Mouse (Mus musculus): ENCODE results near the gene Pld5.

The Pld5 gene

DNA sequence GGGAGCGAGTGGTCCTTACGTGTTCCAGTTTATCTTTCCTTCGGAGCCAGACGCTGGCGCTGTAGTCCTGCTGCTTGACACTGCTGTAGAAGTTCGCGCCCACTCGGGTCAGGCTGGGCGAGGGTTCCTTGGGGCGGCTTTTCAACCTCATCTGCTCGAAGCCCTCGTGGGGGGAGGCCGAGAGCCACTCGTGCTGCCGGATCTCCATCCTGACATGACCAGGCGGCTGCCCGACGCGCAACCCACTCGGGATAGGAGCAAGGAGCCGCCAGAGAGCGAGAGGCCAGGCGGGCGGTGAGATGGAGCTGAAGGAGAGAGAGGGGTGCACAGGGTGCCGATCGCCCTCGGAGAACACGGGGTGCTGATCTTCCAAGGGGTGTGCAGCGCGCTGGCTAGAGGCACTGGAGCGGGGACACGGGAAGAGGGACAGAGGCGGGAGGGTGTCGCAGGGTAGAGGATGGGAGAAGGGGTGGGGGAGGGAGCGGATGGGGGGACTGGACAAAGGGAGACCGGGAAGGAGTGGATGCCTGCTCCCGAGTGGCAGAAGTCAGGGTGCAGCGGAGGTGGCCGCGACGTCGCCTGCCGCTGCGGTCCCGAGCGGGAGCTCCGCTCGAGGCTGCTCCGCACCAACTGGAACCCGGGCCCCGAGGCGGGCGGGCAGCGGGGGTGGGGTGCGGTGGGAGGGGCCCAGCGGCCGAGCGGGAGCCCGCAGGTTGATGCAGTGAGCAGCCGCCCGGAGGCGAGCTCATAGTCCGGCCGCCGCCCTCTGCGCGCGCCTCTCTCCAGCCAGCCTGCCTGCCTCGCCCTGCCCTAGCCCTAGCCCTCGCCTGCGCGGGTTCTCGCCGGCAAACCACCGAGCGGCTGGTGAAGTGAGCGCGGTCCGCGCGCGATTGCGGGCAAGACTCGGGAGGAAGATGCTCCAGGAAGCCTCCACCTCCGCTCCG lies at the start of gene Pld5:
TSS of gene Pld5 (minus strand) at position 646 of the 944 bp plus-strand sequence.
- peak; percentile 51 for DNase-seq (ENCODE audit: low read depth, low spot score)

DNA sequence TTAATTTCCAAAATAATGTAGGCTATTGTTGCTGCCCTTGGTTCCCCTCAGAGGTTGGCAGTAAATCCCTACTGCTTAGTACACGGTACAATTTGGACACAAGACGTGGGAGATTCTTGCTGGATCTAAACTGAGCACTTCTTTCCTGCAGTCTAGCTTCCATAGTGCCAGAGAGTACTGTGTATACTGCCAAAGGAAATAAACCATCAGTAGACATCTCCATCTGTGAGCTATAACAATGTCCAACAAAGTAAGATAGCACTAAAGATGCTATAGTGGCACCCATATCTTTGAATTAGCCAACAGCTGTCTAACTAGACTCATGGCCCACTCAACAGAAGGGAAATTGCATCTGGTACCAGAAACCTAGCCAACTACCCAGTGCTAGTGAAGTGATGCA lies 40.0 kb upstream of the Pld5 start:
- DNase-seq (ENCODE audit: low read depth, low spot score): no peak

DNA sequence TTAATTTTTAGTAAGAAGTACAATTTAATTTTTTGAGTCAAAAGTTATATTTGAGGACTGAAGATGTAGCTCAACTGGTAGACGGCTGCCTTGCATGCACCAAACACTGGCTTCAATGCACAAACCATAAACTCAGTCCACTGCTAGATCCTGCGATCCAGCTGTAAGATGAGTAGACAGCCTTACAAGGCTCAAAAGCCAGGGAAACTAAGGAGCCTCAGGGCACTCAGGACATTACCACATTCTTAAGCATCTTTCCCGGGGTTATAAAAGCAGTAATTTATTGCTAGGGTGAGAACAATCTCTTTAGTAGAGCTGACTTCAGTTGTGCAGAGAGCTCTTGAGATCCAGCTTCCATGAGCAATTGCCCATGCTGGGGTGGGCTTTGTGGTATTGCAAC lies 35.1 kb upstream of the Pld5 start:
- DNase-seq (ENCODE audit: low read depth, low spot score): peak; percentile 7

DNA sequence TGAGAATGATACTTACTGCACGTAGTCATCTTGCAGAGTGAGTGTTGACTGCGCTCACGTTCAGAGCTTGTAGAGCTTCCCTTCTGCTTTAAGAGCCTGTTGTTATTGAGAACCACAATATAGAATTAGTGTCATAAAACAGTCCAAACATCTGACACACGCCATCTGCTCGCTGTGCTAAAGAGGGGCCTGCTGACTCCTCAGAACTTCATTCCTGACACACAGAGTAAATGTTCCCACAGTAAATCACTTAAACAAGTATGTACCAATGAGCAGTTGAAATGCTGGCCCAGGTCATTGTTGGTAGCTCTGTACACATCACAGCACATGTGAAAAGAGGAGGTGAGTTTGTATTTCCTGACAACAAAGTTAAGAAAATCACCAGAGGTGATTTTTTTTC lies 14.3 kb upstream of the Pld5 start:
- no peak for DNase-seq (ENCODE audit: low read depth, low spot score)

DNA sequence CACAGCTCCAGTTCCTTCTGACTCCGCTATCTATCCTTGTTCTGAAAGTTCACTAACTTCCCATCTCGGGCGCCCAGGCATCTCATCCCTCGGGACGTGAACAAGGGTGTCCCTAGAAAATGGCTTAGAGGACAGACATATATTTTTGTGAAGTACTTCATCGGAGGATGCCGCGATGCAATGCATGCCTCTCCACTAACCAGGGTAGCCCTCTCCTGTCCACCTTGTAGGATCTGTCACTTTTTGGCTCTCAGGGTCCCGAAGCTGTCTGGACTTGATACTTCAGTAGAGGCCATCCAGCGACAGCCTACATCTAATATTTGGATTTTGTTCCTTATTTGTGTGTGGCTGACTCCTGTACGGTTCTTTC lies 484 bp upstream of the Pld5 start:
- DNase-seq (ENCODE audit: low read depth, low spot score): no peak

DNA sequence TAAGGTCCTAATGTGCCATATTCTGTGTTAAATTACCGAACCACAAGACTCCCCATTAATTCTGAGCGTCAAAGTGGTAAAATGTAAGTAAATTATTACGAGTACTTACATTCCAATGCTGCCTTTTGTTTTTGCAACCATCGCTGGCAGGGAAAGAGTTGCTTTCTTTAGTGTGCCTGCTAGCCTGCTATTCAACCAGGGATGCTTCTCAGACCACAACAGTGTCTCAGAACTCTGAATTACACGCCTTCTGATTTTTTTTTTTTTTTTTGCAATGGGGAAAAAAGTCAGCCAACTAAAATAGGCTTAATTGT lies 26.4 kb downstream of the Pld5 start:
- DNase-seq (ENCODE audit: low read depth, low spot score): no peak

DNA sequence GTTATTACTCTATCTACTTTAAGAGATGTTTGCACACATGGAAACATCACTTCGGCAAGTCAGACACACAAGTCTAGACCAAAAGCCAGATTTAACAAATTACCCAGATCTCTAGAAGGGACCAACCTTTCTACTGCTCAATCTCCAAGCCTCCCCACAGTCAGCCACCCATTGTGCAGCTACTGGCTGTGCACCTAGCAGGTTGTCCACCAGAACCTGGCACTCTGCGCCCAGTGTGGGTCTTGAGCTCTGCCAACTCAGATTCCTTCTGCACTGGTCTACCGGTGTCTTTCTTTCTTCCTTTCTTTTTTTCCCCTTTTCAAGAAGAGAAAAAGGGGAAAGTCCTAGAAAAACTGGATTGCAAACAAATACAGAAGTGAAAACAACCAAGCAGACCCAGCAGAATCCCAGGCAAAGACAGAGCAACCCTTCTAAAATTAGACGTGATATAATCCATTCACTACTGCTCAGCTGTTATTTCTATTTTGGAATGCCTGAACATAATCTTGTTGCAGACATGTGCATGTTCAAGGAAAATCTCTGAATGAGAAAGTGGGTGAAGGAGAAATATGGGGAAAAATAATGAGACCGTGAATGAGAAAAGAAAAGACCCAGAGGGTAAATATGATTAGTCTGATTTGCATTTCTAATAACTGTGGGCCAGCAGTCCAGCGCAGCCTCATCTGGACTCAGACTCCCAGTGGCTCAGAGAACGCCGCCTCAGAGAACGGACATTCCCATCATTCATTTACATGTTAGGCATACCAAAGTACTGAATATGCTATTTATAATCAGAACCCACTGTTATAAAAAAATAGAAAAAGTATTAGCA lies 27.0 kb downstream of the Pld5 start:
- DNase-seq (ENCODE audit: low read depth, low spot score): no peak

DNA sequence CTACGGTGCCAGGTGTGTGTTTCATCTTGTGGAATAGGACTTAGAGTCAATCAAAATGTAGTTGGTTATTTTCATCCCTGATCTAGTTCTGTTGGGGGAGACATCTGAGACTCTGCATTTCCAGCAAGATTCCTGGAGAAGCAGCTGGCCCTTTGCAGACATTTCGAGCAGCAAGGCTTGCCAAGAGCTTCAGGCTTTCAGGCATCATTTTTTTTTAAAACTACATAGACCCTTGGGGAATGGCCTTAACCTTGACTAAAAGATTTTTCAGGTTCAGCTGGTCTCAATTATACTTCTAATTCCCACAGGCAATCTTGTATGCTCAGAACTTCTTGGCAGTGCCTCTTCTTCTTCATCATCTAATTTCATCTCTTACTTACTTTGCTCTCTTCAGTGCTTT lies 35.9 kb downstream of the Pld5 start:
- DNase-seq (ENCODE audit: low read depth, low spot score): no peak

DNA sequence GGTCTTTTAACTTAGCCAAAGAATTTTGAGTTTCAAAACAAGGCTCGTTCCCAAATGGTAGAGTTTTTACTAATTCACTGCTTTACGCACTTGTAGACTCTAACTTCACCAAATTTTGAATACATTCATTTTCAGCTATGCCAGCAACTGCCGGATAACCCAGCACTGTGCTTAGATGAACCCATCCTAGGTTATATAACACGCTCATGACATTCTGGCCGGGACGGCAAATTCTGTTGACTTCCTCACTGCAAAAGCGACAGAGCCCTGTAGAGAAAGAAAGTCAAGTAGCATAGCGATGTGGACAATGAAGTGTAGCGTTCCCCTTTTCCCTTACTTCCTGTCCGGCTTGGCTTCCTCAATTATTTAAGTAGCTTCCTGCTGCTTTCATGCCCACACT lies 51.3 kb downstream of the Pld5 start:
- DNase-seq (ENCODE audit: low read depth, low spot score): no peak

DNA sequence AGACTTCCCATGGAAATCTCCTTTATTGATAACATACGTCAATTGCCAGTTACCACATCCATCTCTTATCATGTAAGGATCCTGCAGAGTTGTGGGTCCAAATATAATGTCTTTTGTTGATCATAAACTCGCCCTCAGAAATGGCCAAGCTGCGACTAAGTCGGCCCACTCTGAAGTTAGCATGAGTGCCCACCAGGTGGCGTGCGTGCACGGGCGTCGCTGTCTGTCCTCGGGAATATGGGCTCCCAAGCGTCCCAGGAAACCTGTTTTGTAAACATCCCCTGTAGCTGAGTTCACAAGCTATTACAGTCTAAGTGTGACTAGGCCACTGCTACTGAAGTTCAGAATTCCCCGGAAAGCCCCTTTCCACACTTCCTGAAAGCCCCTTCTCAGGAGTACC lies 51.9 kb downstream of the Pld5 start:
- DNase-seq (ENCODE audit: low read depth, low spot score): peak; percentile 77

DNA sequence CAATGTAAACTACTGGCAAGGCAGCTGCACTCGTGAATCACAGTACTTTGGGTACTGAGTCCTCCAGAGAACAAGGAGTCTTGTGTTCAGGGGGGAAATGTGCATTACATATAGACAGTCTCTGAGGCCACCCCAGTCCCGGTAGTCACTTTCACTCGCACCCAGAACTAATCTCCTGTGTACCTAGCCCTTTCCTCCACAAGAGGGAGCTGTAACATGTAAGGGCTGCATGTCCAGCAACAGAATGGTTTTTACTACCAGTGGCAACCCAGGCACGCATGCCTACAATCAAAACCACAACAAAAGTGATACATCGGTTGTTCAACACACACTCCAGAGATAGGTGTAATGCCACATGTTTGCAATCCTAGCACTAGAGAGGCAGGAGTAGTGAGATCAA lies 56.9 kb downstream of the Pld5 start:
- no peak for DNase-seq (ENCODE audit: low read depth, low spot score)

DNA sequence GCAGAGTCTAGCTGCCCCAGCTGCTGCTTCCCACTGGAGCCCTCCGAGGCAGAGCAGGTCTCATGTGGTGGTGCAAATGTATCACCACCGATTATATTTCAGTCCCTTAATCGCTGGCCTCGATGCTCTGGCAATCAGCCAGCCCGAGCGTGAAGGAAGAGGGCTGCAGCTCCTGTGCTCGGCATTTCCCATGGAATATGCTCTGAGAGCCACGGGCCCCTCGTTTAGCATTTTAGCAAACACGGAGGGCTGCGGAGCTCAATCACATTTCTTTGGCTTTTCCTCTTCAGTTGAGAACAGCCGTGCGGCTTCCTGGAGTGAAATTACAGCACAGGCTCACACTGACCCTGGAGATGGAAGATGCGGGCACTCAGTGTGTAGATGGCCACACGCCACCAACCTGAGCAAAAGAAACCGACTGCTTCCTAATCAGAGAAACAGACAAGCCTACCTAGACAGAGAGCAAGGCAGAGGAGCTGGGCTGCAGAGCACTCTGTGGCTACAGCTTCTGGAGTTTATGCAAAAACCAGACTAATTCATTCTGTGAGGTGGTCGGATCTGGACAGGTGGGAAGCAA lies 61.4 kb downstream of the Pld5 start:
- peak; percentile 26 for DNase-seq (ENCODE audit: low read depth, low spot score)

DNA sequence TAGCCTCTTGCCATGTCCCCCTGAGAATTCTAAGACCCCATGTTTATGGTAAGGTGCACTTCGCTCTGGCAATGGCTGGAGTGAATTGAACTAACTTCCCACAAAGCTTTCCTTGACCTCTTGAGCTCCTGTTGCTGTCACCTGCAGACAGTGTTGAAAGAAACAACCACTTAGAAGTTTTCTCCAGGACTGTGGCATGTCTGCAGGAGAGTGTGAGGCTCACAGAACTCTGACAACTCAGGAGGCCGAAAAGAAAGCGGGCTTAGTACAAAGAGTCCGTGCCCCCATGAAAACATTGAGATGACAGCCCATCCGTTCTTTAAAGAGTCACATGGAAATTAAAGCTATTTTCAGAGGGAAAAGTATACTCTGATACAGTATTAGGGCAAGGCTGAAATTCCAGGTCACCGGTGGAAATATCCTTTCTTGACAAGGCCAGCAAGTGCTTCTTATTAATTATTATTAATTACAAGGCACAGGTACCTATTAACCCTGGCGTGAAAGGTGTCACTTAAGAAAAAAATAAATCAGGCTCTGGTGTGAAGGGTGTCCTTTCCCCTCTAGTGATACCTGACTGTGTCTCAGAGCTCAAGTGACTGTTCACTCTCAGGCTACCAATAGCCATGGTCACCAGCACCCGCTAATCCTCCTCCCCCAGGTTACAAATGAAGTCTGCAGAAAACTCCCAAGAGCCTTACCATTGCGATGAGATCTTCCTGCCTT lies 62.0 kb downstream of the Pld5 start:
- DNase-seq (ENCODE audit: low read depth, low spot score): no peak

DNA sequence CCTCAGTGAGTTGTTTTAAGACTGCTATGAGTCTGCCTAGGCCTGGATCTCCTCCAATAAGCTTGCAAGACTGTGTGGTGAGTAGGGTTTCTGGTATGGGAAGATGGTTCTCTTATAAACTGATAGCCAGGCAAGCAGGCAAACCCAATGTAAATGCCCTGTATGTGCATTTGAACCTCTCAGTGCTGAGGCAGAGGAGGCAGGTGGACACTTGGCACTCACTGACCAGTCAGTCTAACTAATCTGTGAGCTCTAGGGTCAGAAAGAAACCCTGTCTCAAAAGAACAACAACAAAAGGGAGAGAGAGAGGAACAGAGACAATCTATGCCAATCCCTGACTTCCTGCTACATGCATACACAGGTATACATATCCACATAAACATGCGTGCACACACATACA lies 64.3 kb downstream of the Pld5 start:
- no peak for DNase-seq (ENCODE audit: low read depth, low spot score)

DNA sequence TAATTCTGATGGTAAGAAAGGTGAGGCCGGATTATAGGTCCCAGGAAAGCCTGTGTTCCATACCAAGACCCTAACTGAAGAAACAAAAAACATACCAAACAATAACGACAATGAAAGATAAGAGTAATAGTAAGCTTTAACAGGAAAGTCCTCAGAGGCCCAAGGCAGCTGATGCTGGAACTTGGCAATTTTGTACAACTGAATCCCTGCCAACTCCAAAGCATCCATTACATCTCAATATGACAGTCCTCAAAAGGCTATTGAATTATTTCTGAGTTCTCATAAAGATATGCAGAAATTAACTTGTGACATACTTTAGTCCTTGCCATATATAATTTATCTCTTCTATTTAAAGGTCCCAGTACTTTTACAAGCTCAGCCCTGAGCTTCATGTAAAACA lies 67.1 kb downstream of the Pld5 start:
- no peak for DNase-seq (ENCODE audit: low read depth, low spot score)

DNA sequence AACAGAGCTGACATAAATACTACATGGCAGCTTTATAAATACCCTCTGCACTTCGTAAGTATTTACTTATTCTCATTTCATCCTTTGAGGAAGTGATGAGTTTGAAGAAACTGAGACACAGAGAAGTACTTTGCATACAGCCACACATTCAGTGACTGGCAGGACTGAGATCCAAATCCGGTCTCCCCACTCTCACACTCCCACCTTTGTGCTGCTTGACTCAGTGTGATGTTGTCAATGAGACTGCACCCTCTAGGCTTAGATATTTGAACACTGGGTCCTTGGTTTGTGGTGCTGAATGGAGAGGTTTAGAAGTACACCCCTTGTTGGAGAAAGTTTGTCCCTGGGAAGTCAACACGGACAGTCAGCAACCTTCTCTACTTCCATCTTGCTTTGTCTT lies 72.8 kb downstream of the Pld5 start:
- DNase-seq (ENCODE audit: low read depth, low spot score): no peak

DNA sequence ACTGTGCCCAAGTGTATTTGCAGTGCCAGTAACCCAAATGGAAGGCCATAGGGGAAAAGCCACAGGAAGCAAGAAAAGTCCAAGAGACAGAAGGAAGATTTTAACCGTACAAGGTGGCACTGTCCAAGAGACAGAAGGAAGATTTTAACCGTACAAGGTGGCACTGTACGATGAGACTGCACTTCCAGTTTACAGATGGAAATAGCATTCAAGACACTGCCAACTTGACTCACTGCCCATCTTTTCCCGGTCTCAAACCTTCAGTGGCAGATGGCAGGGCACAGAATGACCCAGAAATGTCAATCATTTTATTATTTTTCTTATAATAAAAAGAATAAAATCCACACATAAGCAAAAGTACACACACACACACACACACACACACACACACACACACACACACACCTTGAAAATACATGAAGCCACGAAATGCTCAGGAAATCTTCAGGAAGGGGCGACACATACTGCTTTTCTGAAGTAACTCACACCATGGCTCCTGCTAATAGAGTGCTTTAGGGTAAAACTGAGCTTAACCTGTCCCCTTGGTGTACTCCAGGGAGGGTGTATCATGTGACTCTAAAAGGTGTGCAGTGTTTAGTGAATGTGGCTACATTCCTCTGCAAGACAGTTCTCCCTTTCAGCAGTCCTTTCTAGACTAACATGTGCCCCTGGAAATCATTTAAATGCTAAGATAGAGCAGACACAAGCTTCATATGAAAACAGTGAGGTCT lies 77.9 kb downstream of the Pld5 start:
- DNase-seq (ENCODE audit: low read depth, low spot score): no peak

DNA sequence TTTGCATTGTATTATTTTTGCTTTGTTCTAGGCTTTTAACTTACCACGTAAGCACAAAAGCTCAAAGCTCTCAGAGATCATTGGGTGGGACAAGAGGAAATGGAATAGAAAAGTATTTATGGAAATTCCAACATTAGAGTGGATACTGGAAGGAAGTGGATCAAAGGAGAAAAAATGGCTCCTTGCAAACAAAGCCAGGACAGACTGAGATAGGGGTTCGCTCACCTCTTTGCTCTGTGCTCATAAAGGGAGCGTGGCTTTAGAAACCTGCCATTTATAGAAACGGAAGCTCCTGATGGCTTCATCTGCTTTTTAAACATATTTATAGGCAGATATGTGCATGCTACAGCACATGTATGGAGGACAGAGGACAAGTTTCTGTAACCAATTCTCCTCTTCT lies 78.8 kb downstream of the Pld5 start:
- no peak for DNase-seq (ENCODE audit: low read depth, low spot score)

DNA sequence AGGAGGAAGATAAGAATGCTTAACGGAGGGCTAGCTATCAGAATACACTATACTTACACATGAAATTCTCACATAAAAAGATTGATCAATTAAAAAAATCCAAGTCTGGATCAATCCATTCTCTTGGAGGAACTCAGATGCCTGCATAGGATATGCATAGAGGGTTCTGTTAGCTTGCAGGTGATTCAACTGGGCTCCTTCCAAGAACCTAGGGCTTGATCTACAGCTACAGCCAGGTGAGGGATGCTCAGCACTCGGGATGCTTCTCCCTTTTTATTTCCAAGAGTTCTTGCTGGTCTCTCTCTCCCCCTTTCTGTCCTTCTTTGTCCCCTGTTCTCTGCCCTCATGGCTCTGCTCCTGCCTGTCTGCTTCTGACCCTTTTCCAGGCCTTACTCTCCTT lies 80.4 kb downstream of the Pld5 start:
- DNase-seq (ENCODE audit: low read depth, low spot score): no peak

DNA sequence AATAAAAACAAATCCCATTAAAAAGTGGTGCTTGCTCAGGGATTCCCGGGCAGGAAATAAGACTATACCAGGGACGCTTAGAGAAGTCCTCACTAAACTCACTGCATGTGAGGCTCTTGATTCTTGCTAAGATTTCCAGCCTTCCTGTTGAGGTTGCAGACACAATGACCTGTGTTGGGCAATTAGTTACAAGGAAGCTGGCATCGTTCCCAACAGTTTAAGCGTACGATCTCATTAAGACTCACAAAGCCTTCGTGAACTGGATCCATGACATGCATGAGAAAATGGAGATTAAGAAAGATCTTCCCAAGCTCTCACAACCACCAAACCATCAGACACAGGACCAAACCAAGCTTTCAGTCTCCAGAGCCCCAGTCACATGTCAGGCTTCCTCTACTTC lies 91.1 kb downstream of the Pld5 start:
- DNase-seq (ENCODE audit: low read depth, low spot score): no peak

DNA sequence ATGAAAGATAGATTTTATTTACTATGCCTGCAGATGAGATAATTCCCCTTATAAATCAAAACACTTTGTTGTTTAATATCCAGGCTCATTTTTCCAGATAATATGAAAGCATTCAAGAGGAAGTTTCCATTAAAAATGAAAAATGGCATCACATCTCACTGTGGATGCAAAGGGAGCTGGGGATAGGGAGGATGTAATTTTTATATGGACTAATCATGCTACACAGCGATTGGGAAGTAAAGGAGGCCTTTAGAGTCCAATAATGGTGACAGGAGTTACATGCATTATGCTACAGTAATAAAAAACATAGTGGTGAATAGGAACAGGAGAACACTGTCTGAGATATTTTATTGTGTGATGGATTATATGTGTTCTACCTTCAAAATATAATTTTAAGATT lies 100.1 kb downstream of the Pld5 start:
- DNase-seq (ENCODE audit: low read depth, low spot score): no peak

All from mesoderm, embryonic 11.5 days (tissue).